Mouse (Mus musculus): ENCODE results near the gene 2310034G01Rik. TPM values are rescaled to one million over a fixed set of nuclear protein-coding genes. Genes with fewer than 3 reads are reported as not detected.

The 2310034G01Rik gene
- total and polyA plus RNA-seq, 3 experiments = not detected

DNA sequence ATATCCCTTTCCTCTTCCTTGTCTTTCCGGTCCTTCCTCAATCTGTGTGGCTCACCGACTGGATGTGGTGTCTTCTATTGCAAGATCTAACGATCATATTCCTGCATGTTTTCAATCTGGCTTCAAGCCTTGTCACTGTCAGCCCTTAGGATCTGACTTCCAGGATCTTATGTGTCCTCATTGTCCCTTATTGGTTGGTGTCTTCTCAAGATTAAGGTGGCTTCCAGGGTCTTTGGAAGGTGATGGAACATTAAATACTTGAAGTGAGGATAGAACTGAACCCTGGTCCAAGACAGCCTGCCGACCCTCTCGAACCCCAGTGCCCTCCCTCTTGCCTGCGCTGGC is 11.2 kb downstream of the 2310034G01Rik start:
- DNase-seq (ENCODE audit: low spot score) (no peak), ATAC-seq (ENCODE audit: extremely low read depth, insufficient number of reproducible peaks, low FRiP score, poor library complexity, severe bottlenecking) (no peak)
- no peak for TF ChIP-seq CTCF (IDR thresholded peaks at IDR 0.05; ENCODE audit: low read depth, low read length)
- no peak for TF ChIP-seq GATA2 (IDR thresholded peaks at IDR 0.05; ENCODE audit: borderline replicate concordance, low read depth, low read length)
- TF ChIP-seq POLR2AphosphoS5 (IDR thresholded peaks at IDR 0.05; ENCODE audit: insufficient replicate concordance, low read depth, low read length) = no peak
- TF ChIP-seq GATA1 (IDR thresholded peaks at IDR 0.05; ENCODE audit: borderline replicate concordance, low read length) = no peak
- no peak for TF ChIP-seq TAL1 (conservative IDR thresholded peaks at IDR 0.05; ENCODE audit: low read depth, low read length)
- Histone ChIP-seq H3K4me1 (ENCODE audit: insufficient read depth, low read depth, low read length) (peaks cover 56% of the 10 kb centered on the region), H3K9me3 (replicated peaks) (no peaks in the 10 kb centered on the region), H3K36me3 (replicated peaks) (peaks cover 28% of the 10 kb centered on the region), H3K4me3 (ENCODE audit: low read depth, low read length) (peak overlapping the region; percentile 76; the same call in 1 of the 2 replicates), H3K27me3 (ENCODE audit: insufficient read depth, low read length) (no peaks in the 10 kb centered on the region; the same call in 1 of the 2 replicates)

DNA sequence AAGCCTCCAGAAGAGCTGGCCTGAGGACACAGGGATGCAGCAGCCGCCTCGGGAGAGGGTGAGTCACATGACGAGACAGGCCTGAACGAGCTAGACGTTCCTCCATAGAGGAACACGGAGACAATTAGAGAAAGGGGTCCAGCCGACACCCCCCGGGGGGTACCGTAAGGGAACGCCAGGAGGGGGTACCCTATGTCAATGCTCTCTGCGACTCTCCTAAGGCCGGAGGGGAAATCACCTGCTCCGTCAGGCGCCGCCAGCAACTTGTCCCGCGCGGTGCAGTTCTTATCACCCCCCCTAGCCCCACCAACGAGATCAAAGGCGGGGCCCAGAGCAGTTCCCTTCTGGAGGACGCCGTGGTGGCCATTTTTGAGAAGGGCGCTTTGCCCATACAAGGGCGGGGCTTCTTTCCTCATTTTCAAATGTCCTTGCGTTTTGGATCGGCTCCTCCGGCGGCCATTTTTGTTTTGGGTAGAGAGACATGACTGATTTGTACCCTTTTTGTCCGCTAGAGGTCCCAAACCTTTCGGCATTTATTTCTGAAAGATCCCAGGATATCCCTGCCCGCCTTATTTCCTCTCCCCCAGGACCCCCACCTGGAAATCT is 11.7 kb downstream of the 2310034G01Rik start, which contains the start of gene Cuedc2:
TSS of gene Cuedc2 (minus strand) at position 372 of the 606 bp plus-strand sequence.
- Histone ChIP-seq H3K9me3 (replicated peaks) (no peaks in the 10 kb centered on the region), H3K36me3 (replicated peaks) (peaks cover 30% of the 10 kb centered on the region), H3K4me1 (ENCODE audit: insufficient read depth, low read depth, low read length) (peaks cover 51% of the 10 kb centered on the region), H3K27me3 (ENCODE audit: insufficient read depth, low read length) (no peaks in the 10 kb centered on the region), H3K4me3 (ENCODE audit: low read depth, low read length) (peak within 1 kb of the TSS; percentile 76)
- peak; percentile 65 for DNase-seq (ENCODE audit: low spot score)
- TF ChIP-seq POLR2AphosphoS5 (IDR thresholded peaks at IDR 0.05; ENCODE audit: insufficient replicate concordance, low read depth, low read length) = no peak
- TF ChIP-seq TAL1 (conservative IDR thresholded peaks at IDR 0.05; ENCODE audit: low read depth, low read length) = no peak
- no peak for TF ChIP-seq GATA2 (IDR thresholded peaks at IDR 0.05; ENCODE audit: borderline replicate concordance, low read depth, low read length)
- TF ChIP-seq GATA1 (IDR thresholded peaks at IDR 0.05; ENCODE audit: borderline replicate concordance, low read length) = no peak
- no peak for TF ChIP-seq CTCF (IDR thresholded peaks at IDR 0.05; ENCODE audit: low read depth, low read length)
- peak; percentile 61 for ATAC-seq (ENCODE audit: extremely low read depth, insufficient number of reproducible peaks, low FRiP score, poor library complexity, severe bottlenecking)

DNA sequence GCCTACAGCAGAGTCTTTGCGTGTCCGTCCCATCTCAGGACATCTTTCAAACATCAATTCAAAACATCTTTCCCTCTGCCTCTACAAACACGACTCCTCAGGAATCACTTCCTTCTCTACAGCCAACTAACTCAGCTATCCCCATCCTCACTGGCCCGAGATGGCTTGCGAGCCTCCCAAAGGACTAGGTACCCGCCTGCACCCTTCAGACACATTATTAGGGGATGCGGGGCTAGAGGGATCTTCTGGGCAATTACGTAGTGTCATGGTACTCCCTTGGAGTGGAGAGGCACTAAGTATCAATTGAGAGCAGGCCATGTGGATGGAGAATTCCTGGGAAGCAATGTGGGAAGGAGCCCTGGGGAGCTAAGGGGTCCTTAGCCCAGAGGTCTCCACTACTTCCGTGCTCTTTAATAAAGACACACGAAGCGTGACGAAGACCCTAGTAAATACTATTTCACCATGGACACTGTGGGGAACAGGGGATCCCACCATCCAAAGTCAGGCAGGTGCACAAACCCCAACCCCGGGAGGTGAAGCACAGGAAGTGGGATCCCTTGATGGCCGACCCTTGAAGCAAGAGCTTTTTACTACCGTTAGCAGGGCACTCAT is 12.3 kb downstream of the 2310034G01Rik start:
- ATAC-seq (ENCODE audit: extremely low read depth, insufficient number of reproducible peaks, low FRiP score, poor library complexity, severe bottlenecking) (no peak), DNase-seq (ENCODE audit: low spot score) (no peak)
- H3K36me3 ChIP-seq (replicated peaks) = peaks cover 34% of the 10 kb centered on the region
- H3K9me3 ChIP-seq (replicated peaks) = no peaks in the 10 kb centered on the region
- H3K4me1 ChIP-seq (ENCODE audit: insufficient read depth, low read depth, low read length) = peaks cover 50% of the 10 kb centered on the region
- TF ChIP-seq CTCF (IDR thresholded peaks at IDR 0.05; ENCODE audit: low read depth, low read length) (no peak), GATA1 (IDR thresholded peaks at IDR 0.05; ENCODE audit: borderline replicate concordance, low read length) (no peak), GATA2 (IDR thresholded peaks at IDR 0.05; ENCODE audit: borderline replicate concordance, low read depth, low read length) (no peak), TAL1 (conservative IDR thresholded peaks at IDR 0.05; ENCODE audit: low read depth, low read length) (no peak), POLR2AphosphoS5 (IDR thresholded peaks at IDR 0.05; ENCODE audit: insufficient replicate concordance, low read depth, low read length) (no peak)
- peak overlapping the region; percentile 76 for H3K4me3 ChIP-seq (ENCODE audit: low read depth, low read length)
- H3K27me3 ChIP-seq (ENCODE audit: insufficient read depth, low read length) = no peaks in the 10 kb centered on the region

DNA sequence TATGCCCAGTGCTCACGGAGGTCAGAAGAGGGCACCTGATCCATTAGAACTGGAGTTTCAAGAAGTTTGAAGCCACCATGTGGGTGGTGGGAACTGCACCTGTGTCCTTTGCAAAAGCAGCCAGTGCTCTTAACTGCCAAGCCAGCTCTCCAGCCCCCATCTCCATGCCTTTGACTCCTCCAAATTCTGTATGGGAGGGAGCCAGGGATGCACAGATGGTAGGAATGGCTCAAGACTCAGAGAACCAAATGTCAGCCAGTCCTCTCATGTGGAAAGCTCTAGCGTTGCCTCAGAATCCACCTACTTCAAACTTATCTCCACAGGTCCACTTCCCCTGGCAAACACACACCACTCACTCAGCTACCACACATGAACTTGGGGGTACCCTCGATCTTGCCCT is 16.2 kb downstream of the 2310034G01Rik start:
- no peaks in the 10 kb centered on the region for H3K27me3 ChIP-seq (ENCODE audit: insufficient read depth, low read length)
- ATAC-seq (ENCODE audit: extremely low read depth, insufficient number of reproducible peaks, low FRiP score, poor library complexity, severe bottlenecking) (no peak), DNase-seq (ENCODE audit: low spot score) (no peak)
- H3K36me3 ChIP-seq (replicated peaks) = peaks cover 71% of the 10 kb centered on the region
- H3K4me3 ChIP-seq (ENCODE audit: low read depth, low read length) = no peak overlapping the region
- H3K4me1 ChIP-seq (ENCODE audit: insufficient read depth, low read depth, low read length) = peaks cover 45% of the 10 kb centered on the region
- no peaks in the 10 kb centered on the region for H3K9me3 ChIP-seq (replicated peaks)
- TF ChIP-seq POLR2AphosphoS5 (IDR thresholded peaks at IDR 0.05; ENCODE audit: insufficient replicate concordance, low read depth, low read length) = no peak
- TF ChIP-seq GATA2 (IDR thresholded peaks at IDR 0.05; ENCODE audit: borderline replicate concordance, low read depth, low read length) = no peak
- TF ChIP-seq CTCF (IDR thresholded peaks at IDR 0.05; ENCODE audit: low read depth, low read length) = no peak
- no peak for TF ChIP-seq TAL1 (conservative IDR thresholded peaks at IDR 0.05; ENCODE audit: low read depth, low read length)
- no peak for TF ChIP-seq GATA1 (IDR thresholded peaks at IDR 0.05; ENCODE audit: borderline replicate concordance, low read length)

DNA sequence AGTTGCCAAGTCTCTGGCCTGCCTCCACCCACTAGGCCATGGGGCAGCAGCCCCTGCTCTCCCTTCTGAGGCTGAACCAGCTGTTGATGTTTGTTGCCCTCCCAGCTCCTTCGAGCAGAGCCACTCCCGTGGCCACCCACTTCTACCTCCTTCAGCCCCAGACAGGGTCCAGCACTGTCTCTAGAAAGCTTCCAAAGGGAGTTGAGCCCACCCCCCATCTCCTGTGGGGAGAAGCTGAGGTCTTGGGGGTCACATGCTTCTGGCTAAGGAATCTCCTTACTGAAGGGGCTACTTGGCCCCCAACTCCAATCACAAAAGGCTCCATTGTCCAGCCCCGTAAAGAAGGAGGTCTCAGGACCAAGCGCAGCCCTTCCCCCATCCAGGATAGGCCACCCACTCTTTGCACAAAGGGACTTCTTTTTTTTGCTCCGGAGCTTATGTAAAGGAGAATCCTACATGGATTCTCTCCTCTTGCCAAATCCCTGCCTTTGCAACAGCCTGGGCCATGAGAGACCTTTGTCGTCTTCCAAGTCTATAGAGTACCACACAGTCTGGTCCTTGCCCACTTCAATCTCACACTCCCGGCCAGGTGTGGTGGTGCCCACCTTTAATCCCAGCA is 17.3 kb downstream of the 2310034G01Rik start:
- TF ChIP-seq GATA2 (IDR thresholded peaks at IDR 0.05; ENCODE audit: borderline replicate concordance, low read depth, low read length) (no peak), POLR2AphosphoS5 (IDR thresholded peaks at IDR 0.05; ENCODE audit: insufficient replicate concordance, low read depth, low read length) (no peak)
- no peak for DNase-seq (ENCODE audit: low spot score)
- H3K27me3 ChIP-seq (ENCODE audit: insufficient read depth, low read length) = no peaks in the 10 kb centered on the region
- no peak overlapping the region for H3K4me3 ChIP-seq (ENCODE audit: low read depth, low read length)
- H3K9me3 ChIP-seq (replicated peaks) = no peaks in the 10 kb centered on the region
- peaks cover 49% of the 10 kb centered on the region for H3K4me1 ChIP-seq (ENCODE audit: insufficient read depth, low read depth, low read length)
- peaks cover 71% of the 10 kb centered on the region for H3K36me3 ChIP-seq (replicated peaks)
- ATAC-seq (ENCODE audit: extremely low read depth, insufficient number of reproducible peaks, low FRiP score, poor library complexity, severe bottlenecking) = no peak

DNA sequence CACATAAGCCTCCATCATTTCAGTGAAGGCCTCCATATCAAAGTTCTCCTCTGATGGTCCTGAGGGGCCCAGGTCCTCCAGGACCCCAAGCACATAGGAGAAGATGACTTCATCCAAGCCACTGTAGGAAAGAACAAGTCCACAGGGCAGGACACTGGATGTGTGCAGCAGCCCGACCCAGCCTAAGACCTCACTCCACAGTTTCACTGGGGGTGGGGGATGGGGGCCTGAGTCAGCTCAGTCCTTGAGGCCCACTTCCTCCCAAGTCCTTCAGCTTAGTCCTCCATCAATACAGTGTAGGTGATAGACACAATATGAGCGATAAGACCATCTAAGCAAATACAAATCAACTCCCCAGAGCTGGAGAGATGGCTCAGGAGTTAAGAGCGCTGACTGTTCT is 18.2 kb downstream of the 2310034G01Rik start:
- no peak for TF ChIP-seq GATA2 (IDR thresholded peaks at IDR 0.05; ENCODE audit: borderline replicate concordance, low read depth, low read length)
- no peaks in the 10 kb centered on the region for H3K9me3 ChIP-seq (replicated peaks)
- ATAC-seq (ENCODE audit: extremely low read depth, insufficient number of reproducible peaks, low FRiP score, poor library complexity, severe bottlenecking) (no peak), DNase-seq (ENCODE audit: low spot score) (no peak)
- H3K36me3 ChIP-seq (replicated peaks) = peaks cover 69% of the 10 kb centered on the region
- H3K4me3 ChIP-seq (ENCODE audit: low read depth, low read length) = no peak overlapping the region
- H3K4me1 ChIP-seq (ENCODE audit: insufficient read depth, low read depth, low read length) = peaks cover 50% of the 10 kb centered on the region
- H3K27me3 ChIP-seq (ENCODE audit: insufficient read depth, low read length) = peaks cover 3% of the 10 kb centered on the region; the same call in 1 of the 2 replicates
